Mouse (Mus musculus): ENCODE measurements around the gene Ppp4r1.

GRCm38 (mm10) chr17:65830216-65830863 lies 48.0 kb downstream of the Ppp4r1 start:
- TF ChIP-seq POLR2A (IDR thresholded peaks at IDR 0.05; ENCODE audit: borderline replicate concordance, extremely low read depth, low read depth, low read length) (no peak), CTCF (IDR thresholded peaks at IDR 0.05; ENCODE audit: insufficient read depth, low read length) (no peak)

All from lung, adult 2 months (tissue).